Mouse (Mus musculus) olfactory bulb, adult 2 months (tissue): ENCODE data around the gene Abtb2. TPM values are rescaled to one million over a fixed set of nuclear protein-coding genes. Genes with fewer than 3 reads are reported as not detected.

ENCODE experiments used
- H3K27ac ChIP-seq: fragments of 200-500 bp; 2 replicates; pipeline ENCODE4 v1.5.1; 2012; ENCODE audit warnings: low read depth, low read length; ENCODE audit not compliant: insufficient read depth
- H3K4me1 ChIP-seq: fragments of 200-500 bp; 2 replicates; pipeline ENCODE4 v1.6.1; 2012; ENCODE audit warnings: low read length; ENCODE audit not compliant: control insufficient read depth, insufficient read depth
- H3K4me3 ChIP-seq: fragments of 200-500 bp; 2 replicates; pipeline ENCODE4 v1.5.1; 2012; ENCODE audit warnings: mild to moderate bottlenecking, low read depth, low read length, moderate library complexity; ENCODE audit not compliant: insufficient read depth
- CTCF ChIP-seq: fragments of 200-500 bp; IDR thresholded peaks from 2 replicates; pipeline ENCODE4 v1.5.1; 2012; ENCODE audit warnings: low read depth, mild to moderate bottlenecking, low read length, moderate library complexity; ENCODE audit not compliant: insufficient read depth
- POLR2A ChIP-seq: fragments of 200-500 bp; IDR thresholded peaks from 2 replicates; pipeline ENCODE4 v1.6.1; 2012; ENCODE audit warnings: mild to moderate bottlenecking, low read depth, low read length, moderate library complexity; ENCODE audit not compliant: insufficient read depth
- WGBS: fragments of 180-500 bp; shearing (Covaris S2); methylation state at CpG from one replicate; pipeline ENCODE4 v1.1.7; 2018; 5-methylcytosine and 5-hydroxymethylcytosine counted together
- polyA plus RNA-seq: library from polyadenylated mRNA; stranded (reverse); fragments of >200 nt; gene quantifications from 2 replicates; pipeline ENCODE4 v1.2.4, GENCODE M21; 2012; ENCODE audit warnings: low replicate concordance; ENCODE audit not compliant: missing spikeins, insufficient read depth, insufficient read length

Abtb2 gene
- polyA plus RNA-seq, 1 experiment, result not detected

- Histone ChIP-seq H3K27ac (no peak overlapping the region), H3K4me3 (no peak overlapping the region), H3K4me1 (peaks cover 9% of the 10 kb centered on the region)
- WGBS, result 83% methylated on average over 2 of the region's 2 CpGs
- TF ChIP-seq CTCF (no peak), POLR2A (no peak)
Observed at GRCm38 (mm10) chr2:103640861-103641260, 74.8 kb downstream of the Abtb2 start.

- Histone ChIP-seq H3K4me3 (no peak overlapping the region), H3K4me1 (peaks cover 9% of the 10 kb centered on the region), H3K27ac (no peak overlapping the region)
- TF ChIP-seq CTCF (no peak), POLR2A (no peak)
- WGBS, result 57% methylated on average over 4 of the region's 4 CpGs
Observed at GRCm38 (mm10) chr2:103643584-103644211, 77.6 kb downstream of the Abtb2 start.

GRCm38 (mm10) chr2:103644418-103644817 is 78.3 kb downstream of the Abtb2 start:
- no peak overlapping the region for H3K27ac ChIP-seq
- no peak overlapping the region for H3K4me3 ChIP-seq
- TF ChIP-seq CTCF (no peak), POLR2A (no peak)
- H3K4me1 ChIP-seq, result peaks cover 9% of the 10 kb centered on the region
- 53% methylated on average over 1 of the region's 1 CpGs for WGBS

- Histone ChIP-seq H3K27ac (no peak overlapping the region), H3K4me1 (no peaks in the 10 kb centered on the region), H3K4me3 (no peak overlapping the region)
- WGBS, result 81% methylated on average over 2 of the region's 2 CpGs
- no peak for TF ChIP-seq POLR2A
- no peak for TF ChIP-seq CTCF
Observed at GRCm38 (mm10) chr2:103650314-103650879, 84.3 kb downstream of the Abtb2 start.

GRCm38 (mm10) chr2:103652121-103652520 is 86.0 kb downstream of the Abtb2 start:
- H3K4me1 ChIP-seq, result no peaks in the 10 kb centered on the region
- no peak overlapping the region for H3K4me3 ChIP-seq
- no peak for TF ChIP-seq CTCF
- no peak for TF ChIP-seq POLR2A
- 90% methylated on average over 4 of the region's 4 CpGs for WGBS
- H3K27ac ChIP-seq, result no peak overlapping the region

- Histone ChIP-seq H3K27ac (no peak overlapping the region), H3K4me1 (no peaks in the 10 kb centered on the region), H3K4me3 (no peak overlapping the region)
- WGBS, result 100% methylated on average over 1 of the region's 1 CpGs
- TF ChIP-seq CTCF (no peak), POLR2A (no peak)
Observed at GRCm38 (mm10) chr2:103655037-103655436, 88.9 kb downstream of the Abtb2 start.

- H3K4me3 ChIP-seq, result no peak overlapping the region
- H3K4me1 ChIP-seq, result no peaks in the 10 kb centered on the region
- TF ChIP-seq CTCF (no peak), POLR2A (no peak)
- H3K27ac ChIP-seq, result no peak overlapping the region
Observed at GRCm38 (mm10) chr2:103656028-103656427, 89.9 kb downstream of the Abtb2 start.

- H3K4me3 ChIP-seq, result no peak overlapping the region
Observed at GRCm38 (mm10) chr2:103659167-103659566, 93.1 kb downstream of the Abtb2 start.

GRCm38 (mm10) chr2:103659648-103660556 is 93.8 kb downstream of the Abtb2 start:
- no peak overlapping the region for H3K27ac ChIP-seq
- peaks cover 6% of the 10 kb centered on the region for H3K4me1 ChIP-seq
- H3K4me3 ChIP-seq, result no peak overlapping the region
- WGBS, result 85% methylated on average over 15 of the region's 15 CpGs
- TF ChIP-seq POLR2A (no peak), CTCF (no peak)

More at GRCm38 (mm10) chr2:103659167-103659566, 93.1 kb downstream of the Abtb2 start:
- 83% methylated on average over 4 of the region's 4 CpGs for WGBS
- TF ChIP-seq CTCF, result no peak
- no peak overlapping the region for H3K27ac ChIP-seq
- peaks cover 6% of the 10 kb centered on the region for H3K4me1 ChIP-seq
